Mouse (Mus musculus) right cerebral cortex, postnatal 14 days (tissue): ENCODE measurements around the gene Faiml.

Experiments used
- DNase-seq: peaks from one replicate; pipeline ENCODE4 v3.0.0; 2022

Faiml gene

DNA sequence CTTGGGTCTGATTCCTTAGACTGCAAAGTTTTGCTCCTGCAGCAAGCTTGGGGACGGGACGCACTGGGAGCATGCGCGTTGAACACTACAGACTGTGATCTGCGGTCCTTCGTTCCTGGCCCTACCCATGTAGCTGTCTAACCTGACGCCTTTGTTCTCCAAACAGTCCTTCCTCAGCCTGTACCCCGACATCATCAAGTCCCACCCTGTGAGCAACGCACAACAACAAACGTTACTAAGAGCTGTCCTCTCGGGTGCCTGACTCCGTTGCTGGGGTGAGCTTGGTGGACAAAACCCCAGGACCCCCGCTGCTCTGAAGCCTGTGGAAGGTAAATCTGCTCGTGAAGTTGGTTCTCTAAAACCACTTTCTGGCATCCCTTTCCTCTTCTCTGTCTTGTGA is at the start of gene Faiml:
Gene Faiml (minus strand): TSS at position 101 of the 400 bp plus-strand sequence.
- DNase-seq, result no peak

DNA sequence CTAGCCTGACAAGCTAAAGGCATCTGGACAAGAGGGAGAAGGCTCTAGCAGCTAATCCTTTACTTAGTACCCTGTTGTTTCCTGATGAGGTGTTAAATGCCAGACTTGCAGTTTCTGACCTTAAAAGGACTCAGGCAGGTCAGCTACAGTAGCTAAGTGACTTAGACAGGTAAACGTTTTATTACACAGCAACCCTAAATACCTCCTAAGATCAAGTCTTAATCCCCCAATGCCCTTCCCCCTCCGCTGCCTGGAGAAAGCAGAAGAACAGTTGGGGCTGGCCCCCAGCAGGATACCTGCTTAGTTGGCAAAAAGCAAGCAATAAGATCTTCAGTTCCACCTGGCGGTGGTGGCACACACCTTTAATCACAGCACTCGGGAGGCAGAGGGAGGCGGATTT is 21.9 kb upstream of the Faiml start:
- DNase-seq, result no peak

DNA sequence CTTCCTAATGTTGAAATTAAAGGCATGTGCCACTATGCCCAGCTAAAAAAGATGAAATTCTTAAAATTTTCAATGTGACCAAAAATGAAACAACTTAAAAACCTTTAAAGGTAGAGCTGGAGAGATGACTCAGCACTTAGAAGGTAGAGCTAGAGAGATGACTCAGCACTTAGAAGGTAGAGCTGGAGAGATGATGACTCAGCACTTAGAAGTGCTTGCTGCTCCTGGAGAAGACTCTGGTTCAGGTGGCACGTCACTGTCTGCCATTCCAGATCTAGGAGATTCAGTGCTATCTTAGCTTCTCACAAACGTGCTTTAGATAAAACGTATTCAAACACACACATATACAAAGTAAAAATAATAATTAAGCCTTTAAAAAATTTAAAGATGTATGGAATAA is 19.8 kb upstream of the Faiml start:
- no peak for DNase-seq

DNA sequence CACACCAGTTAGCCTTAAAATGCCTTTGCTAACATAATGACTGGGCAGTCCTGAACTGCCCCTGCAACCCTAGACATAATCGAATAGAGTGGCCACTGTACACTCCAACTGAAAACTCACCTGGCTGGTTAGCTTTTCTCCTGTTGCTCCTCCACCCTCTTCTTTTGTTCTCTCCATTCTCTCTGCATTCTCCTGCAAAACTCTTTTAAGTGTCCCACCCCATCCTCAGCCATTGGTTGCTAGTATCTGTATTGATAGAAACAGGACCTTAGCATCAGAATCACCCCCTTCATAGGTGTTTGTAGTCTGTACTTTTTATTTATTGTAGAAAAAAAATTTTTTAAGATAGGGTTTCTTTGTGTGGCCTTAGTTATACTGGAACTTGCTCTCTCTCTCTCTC is 19.2 kb upstream of the Faiml start:
- DNase-seq, result no peak

DNA sequence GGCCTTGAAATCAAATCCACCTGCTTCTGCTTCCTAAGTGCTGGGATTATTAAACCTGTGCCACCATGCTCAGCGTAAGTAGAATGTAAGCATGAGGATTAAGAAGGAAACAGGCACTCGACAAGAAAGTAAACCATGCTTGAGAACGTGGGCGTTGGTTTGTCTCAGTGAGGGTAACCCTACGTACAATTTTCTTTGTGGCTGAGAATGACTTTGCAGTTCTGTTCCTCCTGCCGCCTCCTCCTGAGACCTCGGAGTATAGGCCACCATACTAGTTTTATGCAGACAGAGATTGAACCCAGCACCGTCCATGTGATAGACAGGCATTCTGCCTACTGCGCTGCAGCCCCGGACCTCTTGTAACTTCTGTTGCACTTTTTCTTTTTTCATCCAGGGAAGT is 16.8 kb upstream of the Faiml start:
- DNase-seq, result no peak

GRCm38 (mm10) chr9:99248906-99249305 is 11.9 kb upstream of the Faiml start:
- no peak for DNase-seq

- no peak for DNase-seq
These were observed 11.3 kb upstream of the Faiml start for GRCm38 (mm10) chr9:99248304-99248703.

GRCm38 (mm10) chr9:99243895-99244293 is 6.9 kb upstream of the Faiml start:
- no peak for DNase-seq

- DNase-seq, result peak; percentile 96
These were observed 6.3 kb upstream of the Faiml start, which contains the start of gene Cep70 for GRCm38 (mm10) chr9:99243190-99243894. TSS of gene Cep70 (plus strand) at chr9:99243367.

DNA sequence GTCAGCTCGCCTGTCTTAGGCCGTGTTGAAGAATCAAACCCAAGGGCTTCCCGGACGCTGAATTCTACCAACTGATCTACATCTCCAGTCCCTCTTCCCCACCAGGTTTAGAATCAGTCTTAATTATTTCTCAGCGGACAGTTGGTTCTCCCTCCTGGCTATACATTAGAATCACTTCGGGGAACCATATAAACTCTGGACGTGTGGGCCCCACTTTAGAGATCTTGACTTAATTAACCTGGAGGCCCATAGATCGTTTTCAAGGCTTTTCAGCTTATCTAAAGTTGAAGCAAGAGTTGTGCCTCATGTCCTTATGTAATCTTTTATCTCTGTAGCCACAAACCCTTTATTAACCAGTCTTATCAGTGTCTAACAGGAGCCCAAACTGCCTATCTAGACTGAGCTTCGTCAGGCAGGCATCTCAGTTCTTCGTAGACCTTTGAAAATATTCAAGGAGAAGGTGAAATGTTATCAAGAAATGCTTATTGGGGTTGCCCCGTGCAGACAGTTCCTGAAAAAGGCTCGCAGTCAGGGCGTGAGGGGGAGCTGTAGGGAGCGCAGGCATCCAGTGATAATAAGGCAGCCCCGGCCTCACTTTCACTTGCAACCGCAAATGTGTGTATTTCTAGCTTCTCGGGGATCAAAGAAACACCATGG is 5.6 kb upstream of the Faiml start:
- no peak for DNase-seq

DNA sequence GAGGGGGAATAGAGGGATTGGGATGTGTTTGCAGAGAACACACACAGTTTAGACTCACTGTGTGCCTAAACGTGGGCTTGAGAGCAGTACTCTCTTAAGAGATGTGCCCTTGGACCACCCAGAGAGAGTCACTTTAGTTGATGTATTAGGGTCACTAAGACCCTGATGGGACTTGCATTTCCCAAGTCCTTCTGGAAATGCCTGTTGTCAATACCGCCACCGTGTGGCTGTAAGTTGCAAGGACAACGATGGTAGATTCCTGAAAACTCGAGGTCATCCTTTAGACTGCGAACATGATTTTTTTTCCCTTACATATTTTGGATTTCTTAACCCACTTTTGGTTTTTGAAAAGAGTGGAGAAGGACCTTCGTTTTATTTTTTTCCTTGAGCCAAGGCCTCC is 5.0 kb upstream of the Faiml start:
- peak; percentile 26 for DNase-seq

GRCm38 (mm10) chr9:99240571-99240970 is 3.5 kb upstream of the Faiml start:
- DNase-seq, result no peak

DNA sequence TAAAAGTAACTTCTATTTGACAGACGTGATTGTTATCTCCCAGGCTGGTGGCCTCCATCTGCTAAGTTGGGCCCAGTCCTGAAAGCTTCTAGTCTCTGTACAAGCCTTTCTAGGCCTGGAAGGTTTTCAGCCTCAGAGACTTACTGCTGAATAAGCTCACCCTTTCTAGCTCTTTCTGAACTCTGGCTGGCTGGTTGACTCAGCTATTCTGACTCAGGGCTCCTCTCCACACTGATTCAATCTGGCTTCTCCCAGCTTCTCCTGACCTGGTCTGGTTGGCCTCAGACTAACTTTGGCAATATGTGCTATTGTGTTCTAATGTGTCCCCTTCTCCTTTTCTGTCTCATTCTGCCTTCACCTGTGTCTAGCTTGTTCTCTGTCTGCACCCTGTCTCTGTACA is 2.2 kb upstream of the Faiml start:
- DNase-seq, result no peak

DNA sequence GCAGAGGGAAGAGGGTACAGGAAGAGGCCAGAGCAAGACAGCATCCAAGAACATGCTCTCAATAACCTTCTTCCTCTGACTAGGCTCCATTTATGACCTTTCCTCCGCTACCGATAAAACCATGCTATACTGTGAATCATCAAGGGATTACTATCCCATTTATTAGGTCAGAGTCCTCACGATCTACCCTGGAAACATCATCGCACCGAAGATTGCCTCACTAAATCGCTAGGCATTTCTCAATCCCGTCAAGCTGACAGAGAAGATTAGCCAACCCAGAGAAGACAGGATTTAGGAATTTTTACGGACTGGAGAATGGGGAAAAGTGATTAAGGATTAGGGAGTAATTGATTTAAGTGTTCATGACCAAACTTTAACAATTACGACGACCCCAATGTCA is 1.2 kb upstream of the Faiml start:
- no peak for DNase-seq

DNA sequence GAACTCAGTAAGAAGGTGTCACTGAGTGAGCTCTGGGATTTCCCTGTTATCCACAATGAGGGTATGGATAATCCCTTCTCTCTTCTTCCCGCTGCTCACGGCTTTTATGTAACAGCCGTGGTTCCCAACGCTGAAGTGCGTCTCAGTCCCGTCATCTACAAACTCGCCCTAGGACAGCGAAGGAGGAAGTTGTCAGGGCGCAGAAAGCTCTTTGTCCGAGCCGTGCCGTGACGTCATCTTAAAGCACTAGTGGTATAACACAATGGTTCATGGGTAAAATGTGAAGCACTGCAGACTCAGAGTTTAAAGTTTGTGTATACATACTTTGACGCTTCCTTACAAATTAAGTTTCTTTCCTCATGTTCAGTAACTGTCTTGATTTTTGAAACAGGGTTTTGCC is 7.6 kb downstream of the Faiml start:
- DNase-seq, result no peak

GRCm38 (mm10) chr9:99224583-99224982 is 12.5 kb downstream of the Faiml start:
- DNase-seq, result no peak

DNA sequence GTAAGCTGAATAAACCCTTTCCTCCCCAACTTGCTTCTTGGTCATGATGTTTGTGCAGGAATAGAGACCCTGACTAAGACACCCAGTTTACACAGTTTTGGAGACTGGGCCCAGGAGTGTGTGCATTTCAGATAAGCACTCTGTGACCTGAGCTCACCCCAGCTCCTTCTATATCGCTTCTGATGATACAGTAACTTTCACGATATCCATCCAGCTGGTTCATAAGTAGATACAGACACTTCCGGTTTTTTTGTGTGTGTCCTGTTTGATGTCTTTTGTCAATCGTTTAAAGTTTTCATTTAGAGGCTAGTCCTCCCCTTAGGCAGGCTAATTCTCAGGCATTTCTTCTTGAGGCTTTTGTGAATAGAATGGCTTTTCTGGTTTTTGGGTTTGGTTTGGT is 15.4 kb downstream of the Faiml start:
- no peak for DNase-seq

GRCm38 (mm10) chr9:99217999-99218719 is 18.9 kb downstream of the Faiml start:
- DNase-seq, result peak; percentile 24

DNA sequence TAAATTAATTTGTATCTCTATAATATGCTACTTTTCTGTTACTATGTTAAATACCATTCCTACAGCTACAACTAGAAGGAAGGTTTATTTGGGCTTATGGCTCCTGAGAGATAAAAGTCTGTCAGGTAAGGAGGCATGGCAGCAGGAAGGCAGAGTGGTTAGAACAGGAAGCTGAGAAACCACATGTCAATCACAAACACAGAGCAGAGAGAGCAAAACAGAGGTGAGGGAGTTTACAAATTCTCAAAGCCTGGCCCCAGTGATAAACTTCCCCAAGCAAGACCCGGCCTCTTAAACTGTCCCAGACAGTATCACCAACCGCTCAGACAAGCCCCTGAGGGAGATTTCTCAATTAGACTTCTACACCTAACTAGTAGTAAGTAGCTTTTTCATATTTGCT is 20.9 kb downstream of the Faiml start:
- DNase-seq, result no peak

- no peak for DNase-seq
These were observed 24.4 kb downstream of the Faiml start for GRCm38 (mm10) chr9:99212643-99213042.

DNA sequence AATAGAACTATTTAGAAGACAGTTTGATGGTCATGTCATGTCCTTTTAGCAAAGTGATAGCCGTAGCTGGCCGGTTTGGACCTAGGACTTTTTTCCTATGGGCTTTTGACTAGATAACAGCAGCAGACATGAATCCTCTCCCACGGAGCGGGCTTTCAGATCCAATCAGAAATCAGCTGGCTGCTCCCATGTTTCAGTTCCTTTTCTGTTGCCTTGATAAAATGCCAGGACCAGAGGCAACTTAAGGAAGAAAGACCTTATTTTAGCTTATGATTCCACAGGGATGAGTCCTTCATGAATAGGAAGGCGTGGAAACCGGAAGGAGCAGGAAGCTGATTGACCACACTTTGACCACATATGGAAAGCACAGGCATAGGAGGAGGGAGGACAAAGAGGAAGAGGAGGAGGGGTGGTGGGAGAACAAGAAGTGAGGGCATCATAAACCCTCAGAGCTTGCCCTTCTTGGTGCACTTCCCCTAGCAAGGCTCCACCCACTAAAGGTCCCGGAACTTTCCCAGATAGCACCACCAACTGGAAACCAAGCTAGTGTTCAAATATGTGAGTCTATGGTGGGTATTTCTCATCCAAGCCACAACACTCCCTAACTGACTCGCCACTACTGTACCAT is 53.9 kb downstream of the Faiml start:
- no peak for DNase-seq

GRCm38 (mm10) chr9:99182121-99182520 is 54.9 kb downstream of the Faiml start:
- DNase-seq, result no peak

DNA sequence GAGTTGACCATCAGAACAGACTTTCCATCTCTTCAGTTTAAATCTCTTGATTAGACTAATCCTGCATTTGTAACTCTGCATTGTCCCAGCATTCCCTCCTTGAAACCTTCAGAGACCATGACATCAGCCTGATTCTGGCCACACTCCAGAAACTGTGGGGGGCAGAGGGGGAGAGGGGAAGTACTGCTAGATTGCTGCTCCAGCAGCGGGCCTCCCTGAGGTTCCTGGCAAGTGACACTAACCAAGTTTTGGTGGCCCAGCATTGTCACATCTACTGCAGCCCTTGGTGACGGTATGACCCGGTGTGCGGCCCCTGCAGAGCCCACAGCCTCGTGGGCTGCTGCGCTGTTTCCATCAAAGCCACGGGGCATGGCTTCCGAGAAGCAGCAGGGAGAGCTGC is 56.8 kb downstream of the Faiml start:
- no peak for DNase-seq
